Mouse (Mus musculus) thymus, adult 2 months (tissue): ENCODE measurements around the gene Gpr35.

ENCODE experiments used
- CTCF ChIP-seq: fragments of 200-500 bp; IDR thresholded peaks from 2 replicates; pipeline ENCODE4 v1.5.1; 2012; ENCODE audit warnings: mild to moderate bottlenecking, control low read depth, low read length, moderate library complexity, borderline replicate concordance; ENCODE audit not compliant: control insufficient read depth, poor library complexity, insufficient read depth; ENCODE audit errors: extremely low read depth
- POLR2A ChIP-seq: fragments of 200-500 bp; IDR thresholded peaks from 2 replicates; pipeline ENCODE4 v1.6.1; 2012; ENCODE audit warnings: mild to moderate bottlenecking, low read length, control low read depth, moderate library complexity; ENCODE audit not compliant: control insufficient read depth, poor library complexity, insufficient read depth; ENCODE audit errors: extremely low read depth

- TF ChIP-seq CTCF (no peak), POLR2A (no peak)
These were observed 3.0 kb downstream of the Gpr35 start for GRCm38 (mm10) chr1:92953641-92954040.
